Mouse (Mus musculus) stomach, postnatal 0 days (tissue): ENCODE data around the gene Shisa5.

Experiments used
- CTCF ChIP-seq: IDR thresholded peaks from 2 replicates; pipeline ENCODE4 v1.5.1; 2016; ENCODE audit warnings: antibody characterized with exemption, low read depth, mild to moderate bottlenecking, moderate library complexity
- EP300 ChIP-seq: optimal IDR thresholded peaks from 2 replicates; pipeline ENCODE3; 2016; ENCODE audit warnings: antibody characterized with exemption

DNA sequence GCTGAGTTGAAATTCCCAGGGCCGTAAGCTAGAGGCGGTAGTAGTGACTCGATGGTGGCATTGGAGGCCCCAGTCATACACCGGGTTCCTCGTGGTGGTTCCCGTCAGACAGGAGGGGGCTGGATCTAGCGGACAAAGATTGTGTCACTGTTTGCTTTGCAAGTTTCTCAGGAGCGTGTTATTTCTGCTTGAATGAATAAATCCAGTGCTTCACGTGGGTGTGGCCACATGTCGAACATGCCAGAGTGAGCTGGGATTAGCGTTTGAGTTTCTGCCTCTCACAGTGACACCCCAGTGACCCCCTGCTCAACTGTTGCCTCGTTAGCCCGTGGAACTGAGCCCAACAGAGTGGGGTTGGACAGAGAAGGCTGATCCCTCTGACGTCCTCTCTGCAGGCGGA, 52.1 kb downstream of the Shisa5 start:
- TF ChIP-seq CTCF (no peak), EP300 (no peak)
